Mouse (Mus musculus) kidney, adult 2 months (tissue): ENCODE results near the gene Clk2.

Source experiments
- CTCF ChIP-seq: fragments of 200-500 bp; conservative IDR thresholded peaks from 2 replicates; pipeline ENCODE4 v1.5.1; 2011; ENCODE audit warnings: low read depth, mild to moderate bottlenecking, control low read depth, low read length, moderate library complexity, mixed read lengths; ENCODE audit not compliant: insufficient read depth, insufficient read length
- POLR2A ChIP-seq: fragments of 200-500 bp; IDR thresholded peaks from one replicate; pipeline ENCODE4 v1.6.1; 2011; ENCODE audit warnings: low read depth, low read length, control low read depth

GRCm38 (mm10) chr3:89131816-89132215, 32.8 kb upstream of the Clk2 start:
- no peak for TF ChIP-seq CTCF
- no peak for TF ChIP-seq POLR2A
